Mouse (Mus musculus): ENCODE data around the gene Abr. TPM values are rescaled to one million over a fixed set of nuclear protein-coding genes. Genes with fewer than 3 reads are reported as not detected.

The Abr gene
- polyA plus RNA-seq, 1 experiment from 2014 or later, result 83.7 TPM

DNA sequence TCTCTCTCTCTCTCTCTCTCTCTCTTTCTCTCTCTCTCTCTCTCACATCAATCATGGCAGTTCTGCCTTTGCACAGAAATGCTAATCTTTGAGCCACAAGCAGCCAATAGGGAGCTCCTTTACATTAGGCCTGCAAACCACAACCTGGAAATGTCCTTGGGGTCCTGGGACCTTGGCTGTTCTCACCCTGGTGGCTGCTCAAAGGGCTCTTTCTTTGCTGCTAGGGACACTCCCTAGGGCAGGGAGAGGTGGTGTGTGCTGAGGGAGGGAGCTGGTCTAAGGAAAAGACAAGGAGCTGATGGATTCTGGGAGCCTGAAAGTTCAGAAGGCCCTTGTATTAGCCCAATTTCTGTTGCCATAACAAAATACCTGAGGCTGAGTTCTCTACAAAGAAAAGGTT lies 251.6 kb downstream of the Abr start:
- Histone ChIP-seq H3K9ac (no peak overlapping the region), H3K4me2 (no peak overlapping the region), H3K36me3 (no peaks in the 10 kb centered on the region), H3K9me3 (no peaks in the 10 kb centered on the region), H3K4me1 (replicated peaks) (peaks cover 55% of the 10 kb centered on the region), H3K27ac (replicated peaks) (no peak overlapping the region), H3K27me3 (no peaks in the 10 kb centered on the region), H3K4me3 (no peak overlapping the region)
- no peak for ATAC-seq (ENCODE audit: low read depth)

Other genes with a start within 250 kb of the Abr start
- gene Nxn, start 223.2 kb downstream of the Abr start, polyA plus RNA-seq (2015; fragmentation: Nextera tagmentation; extraction: Ambion mirVana), result 36.4 and 38.7 TPM in 2 replicates
- 103 and 124 TPM in 2 replicates for gene Timm22, start 215.4 kb downstream of the Abr start, polyA plus RNA-seq (2015; fragmentation: Nextera tagmentation; extraction: Ambion mirVana)
- gene Bhlha9, start 50.2 kb upstream of the Abr start, polyA plus RNA-seq (2015; fragmentation: Nextera tagmentation; extraction: Ambion mirVana), result 0.32 TPM in 1 of 2 replicates, not detected in the other
- gene Trarg1, start 57.5 kb upstream of the Abr start, polyA plus RNA-seq (2015; fragmentation: Nextera tagmentation; extraction: Ambion mirVana), result 1.4 and 3.3 TPM in 2 replicates
- 23.4 and 24.2 TPM in 2 replicates for gene Gosr1, start 141.3 kb upstream of the Abr start, polyA plus RNA-seq (2015; fragmentation: Nextera tagmentation; extraction: Ambion mirVana)
- 5.9 and 7.3 TPM in 2 replicates for gene Cpd, start 224.7 kb upstream of the Abr start, polyA plus RNA-seq (2015; fragmentation: Nextera tagmentation; extraction: Ambion mirVana)